ENCODE assay signal across 9 mouse cellular contexts in the genomic region with DNA sequence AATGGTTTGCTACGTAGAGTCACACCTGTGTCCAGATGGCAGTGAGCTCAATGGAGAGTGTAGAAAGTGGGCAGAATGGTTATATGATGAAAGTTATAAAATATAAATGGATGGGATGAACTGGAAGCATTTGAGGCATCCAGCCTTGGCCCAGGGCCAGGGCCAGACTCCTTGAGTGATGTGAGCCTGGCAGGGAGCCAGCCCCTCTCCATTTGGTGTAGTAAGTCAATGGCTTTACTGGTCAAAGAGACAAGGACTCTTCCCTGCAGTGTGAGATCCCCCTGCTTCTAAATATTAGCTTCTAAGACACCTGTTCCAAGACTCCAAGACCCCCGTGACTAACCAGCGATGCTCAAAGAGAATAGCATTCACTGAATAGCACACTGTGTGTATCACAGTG. TPM values are rescaled to one million over a fixed set of nuclear protein-coding genes. Genes with fewer than 3 reads are reported as not detected.
DNase-seq lines count a peak whose midpoint lies in the region; ATAC-seq and TF ChIP-seq lines count a peak whose summit lies in the region.
"Had no signal": no experiment of that assay in that cellular context is flagged by ENCODE, and none has a peak within 500 bp of the region (broad histone marks: within the 10 kb centered on the region; RNA-seq: fewer than 3 reads in every experiment).

No protein-coding gene starts in this region.

- no peak overlapping the region for H3K27ac ChIP-seq in liver, postnatal 0 days (ENCODE audit: low read depth)

- H3K9me3 ChIP-seq in liver, postnatal 0 days (ENCODE audit: low read length) = no peaks in the 10 kb centered on the region

- no peak for TF ChIP-seq CTCF in liver, postnatal 0 days (IDR thresholded peaks at IDR 0.05; ENCODE audit: low read depth)

- no peaks in the 10 kb centered on the region for H3K36me3 ChIP-seq in liver, postnatal 0 days (replicated peaks; ENCODE audit: insufficient read depth, low read length)

- TF ChIP-seq EP300 in liver, postnatal 0 days (IDR thresholded peaks at IDR 0.05; ENCODE audit: low read depth) = no peak

- no peaks in the 10 kb centered on the region for H3K27me3 ChIP-seq in liver, postnatal 0 days (ENCODE audit: insufficient read depth, low read length)

- H3K4me1 ChIP-seq in liver, postnatal 0 days (ENCODE audit: insufficient read depth) = peaks cover 8% of the 10 kb centered on the region; the same call in 1 of the 2 replicates

- no peak for ATAC-seq in liver, postnatal 0 days

- H3K4me3 ChIP-seq in liver, postnatal 0 days (ENCODE audit: low read depth, low read length) = no peak overlapping the region

- H3K4me2 ChIP-seq in liver, postnatal 0 days (ENCODE audit: low read depth, low read length) = no peak overlapping the region

- DNase-seq in liver (peak; percentile 46), NIH3T3 (ENCODE audit: low read depth) (peak; percentile 89)
- no peak for DNase-seq in liver, postnatal 0 days
- DNase-seq in adrenal gland, postnatal 14 days = peak; percentile 86
- DNase-seq in kidney, postnatal 10 days = peak; percentile 87
- DNase-seq in heart, adult 8-10 months (ENCODE audit: low spot score) = no peak
- no peak for DNase-seq in spleen, postnatal 14 days (ENCODE audit: low spot score in 2 of 2)

- no peak overlapping the region for H3K9ac ChIP-seq in liver, postnatal 0 days (replicated peaks)

- 79% methylated on average over 3 of the region's 3 CpGs for WGBS in liver, postnatal 0 days (ENCODE audit: insufficient replicate concordance)

RNA-seq across cellular contexts. Expression of a gene that starts 33.0 kb away (rescaled TPM):
- polyA plus RNA-seq in liver, postnatal 0 days (2015; fragmentation: Nextera tagmentation; extraction: Ambion mirVana) = not detected in 2 replicates
- not detected in 2 replicates for total RNA-seq in adrenal gland, postnatal 14 days (2021)
- not detected for total RNA-seq in heart, adult 8-10 months (2022)
- total RNA-seq: heart, postnatal 25 days; left cerebral cortex, postnatal 14 days had no signal

RNA-seq across cellular contexts. Expression of a gene that starts 51.6 kb away (rescaled TPM):
- 126 and 134 TPM in 2 replicates for polyA plus RNA-seq in liver, postnatal 0 days (2015; fragmentation: Nextera tagmentation; extraction: Ambion mirVana)
- 28.2 and 30.2 TPM in 2 replicates for total RNA-seq in adrenal gland, postnatal 14 days (2021)
- 10 to 100 TPM; 48.4 to 59.4 (median 52.4) TPM for total RNA-seq in heart, adult 8-10 months (2022)

Comparison
In these comparisons a context has a peak if more than half of its experiments do, and no peak if none do; other contexts are left out.
1. DNase-seq: peak in liver (single experiment), NIH3T3 (single experiment), adrenal gland, postnatal 14 days (single experiment) and kidney, postnatal 10 days (single experiment); none in liver, postnatal 0 days (single experiment), heart, adult 8-10 months (single experiment) and spleen, postnatal 14 days (0 of 2).